Mouse (Mus musculus) cerebellum, adult 2 months (tissue): ENCODE results near the gene Uba5.

Experiments used
- CTCF ChIP-seq: fragments of 200-500 bp; IDR thresholded peaks from 2 replicates; pipeline ENCODE4 v1.5.1; 2011; ENCODE audit warnings: low read depth, mild to moderate bottlenecking, control low read depth, low read length, moderate library complexity, borderline replicate concordance; ENCODE audit not compliant: insufficient read depth
- POLR2A ChIP-seq: fragments of 200-500 bp; IDR thresholded peaks from 2 replicates; pipeline ENCODE4 v1.6.1; 2011; ENCODE audit warnings: low read length, control low read depth, borderline replicate concordance; ENCODE audit not compliant: insufficient read depth

DNA sequence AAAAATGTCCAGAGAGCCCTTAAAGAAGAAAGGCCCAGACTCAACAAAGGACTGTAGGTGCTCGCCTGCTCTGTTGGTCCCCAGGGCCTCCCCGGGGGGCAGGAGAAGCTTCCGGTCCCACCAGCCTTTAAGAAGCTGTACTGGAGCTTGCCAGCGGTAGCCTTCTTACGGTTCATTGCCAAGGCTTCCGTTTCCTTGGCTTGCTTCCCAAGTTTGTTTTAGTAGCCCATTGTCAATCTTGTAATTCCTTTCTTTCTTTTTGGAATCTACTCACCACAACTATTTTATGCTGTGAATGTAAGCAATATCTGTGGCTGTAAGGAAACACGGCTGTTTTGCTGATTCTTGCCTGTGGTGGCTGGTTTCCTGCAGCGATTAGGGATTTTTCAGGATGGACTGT lies 25.6 kb upstream of the Uba5 start:
- no peak for TF ChIP-seq POLR2A
- TF ChIP-seq CTCF: no peak
